Mouse (Mus musculus): ENCODE measurements at regions not wholly inside any gene's neighbourhood (a gene's known extent, or its start where the extent isn't known, plus 50 kb on each side); places are given as distances from the start of the nearest gene placed in this dataset.

- DNase-seq (ENCODE audit: low spot score): no peak
These were observed 253.3 kb downstream of the Cd83 start for GRCm38 (mm10) chr13:44037774-44038294.

- DNase-seq (ENCODE audit: low spot score): no peak
These were observed 253.7 kb downstream of the Cd83 start for GRCm38 (mm10) chr13:44038322-44038721.

GRCm38 (mm10) chr13:44040640-44041039, 256.1 kb downstream of the Cd83 start:
- DNase-seq (ENCODE audit: low spot score): no peak

- DNase-seq (ENCODE audit: low spot score): no peak
These were observed 258.3 kb downstream of the Cd83 start for GRCm38 (mm10) chr13:44042730-44043493.

- no peak for DNase-seq (ENCODE audit: low spot score)
These were observed 258.9 kb downstream of the Cd83 start for GRCm38 (mm10) chr13:44043494-44043885.

GRCm38 (mm10) chr13:44044546-44045216, 260.1 kb downstream of the Cd83 start:
- DNase-seq (ENCODE audit: low spot score): no peak

- no peak for DNase-seq (ENCODE audit: low spot score)
These were observed 261.9 kb downstream of the Cd83 start for GRCm38 (mm10) chr13:44046436-44046835.

GRCm38 (mm10) chr13:44054157-44054556, 269.6 kb downstream of the Cd83 start:
- no peak for DNase-seq (ENCODE audit: low spot score)

- DNase-seq (ENCODE audit: low spot score): no peak
These were observed 271.3 kb downstream of the Cd83 start for GRCm38 (mm10) chr13:44055573-44056491.

GRCm38 (mm10) chr13:44056716-44057115, 272.1 kb downstream of the Cd83 start:
- DNase-seq (ENCODE audit: low spot score): no peak

GRCm38 (mm10) chr13:44057542-44057941, 273.0 kb downstream of the Cd83 start:
- DNase-seq (ENCODE audit: low spot score): no peak

- DNase-seq (ENCODE audit: low spot score): no peak
These were observed 273.7 kb downstream of the Cd83 start for GRCm38 (mm10) chr13:44058277-44058676.

- no peak for DNase-seq (ENCODE audit: low spot score)
These were observed 274.9 kb downstream of the Cd83 start for GRCm38 (mm10) chr13:44059436-44059835.

- no peak for DNase-seq (ENCODE audit: low spot score)
These were observed 276.7 kb downstream of the Cd83 start for GRCm38 (mm10) chr13:44061286-44061685.

GRCm38 (mm10) chr13:44061721-44062300, 277.2 kb downstream of the Cd83 start:
- DNase-seq (ENCODE audit: low spot score): no peak

- DNase-seq (ENCODE audit: low spot score): no peak
These were observed 278.7 kb downstream of the Cd83 start for GRCm38 (mm10) chr13:44063317-44063716.

GRCm38 (mm10) chr13:44064026-44064425, 279.5 kb downstream of the Cd83 start:
- no peak for DNase-seq (ENCODE audit: low spot score)

GRCm38 (mm10) chr13:44065741-44066185, 281.2 kb downstream of the Cd83 start:
- DNase-seq (ENCODE audit: low spot score): no peak

GRCm38 (mm10) chr13:44067244-44067643, 282.7 kb downstream of the Cd83 start:
- no peak for DNase-seq (ENCODE audit: low spot score)

- no peak for DNase-seq (ENCODE audit: low spot score)
These were observed 284.4 kb downstream of the Cd83 start for GRCm38 (mm10) chr13:44068951-44069350.

GRCm38 (mm10) chr13:44073122-44073521, 288.5 kb downstream of the Cd83 start:
- DNase-seq (ENCODE audit: low spot score): peak; percentile 16

- DNase-seq (ENCODE audit: low spot score): no peak
These were observed 289.6 kb downstream of the Cd83 start for GRCm38 (mm10) chr13:44074172-44074571.
